Mouse (Mus musculus): ENCODE data around the gene Spag9.

The Spag9 gene

DNA sequence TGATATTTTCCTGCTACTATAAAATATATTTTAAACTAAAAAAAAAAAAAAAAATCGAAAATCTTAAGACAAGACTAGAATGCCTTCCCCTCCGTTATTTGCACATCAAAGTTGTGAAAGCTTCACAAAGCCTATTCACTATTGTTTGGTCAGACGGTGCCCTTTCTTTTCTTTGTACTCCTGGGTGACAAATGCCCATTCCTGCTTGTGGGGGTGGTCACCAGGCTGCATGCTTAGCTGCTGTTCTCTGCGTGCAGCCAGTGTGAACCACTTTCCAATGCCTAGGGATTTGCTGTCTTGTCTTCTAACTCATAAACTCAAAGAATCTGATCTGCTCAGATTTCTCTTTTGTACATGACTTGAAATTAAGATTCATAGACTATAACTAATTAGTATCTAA lies 49.1 kb downstream of the Spag9 start:
- DNase-seq (ENCODE audit: extremely low spot score, low read depth, low spot score): no peak

DNA sequence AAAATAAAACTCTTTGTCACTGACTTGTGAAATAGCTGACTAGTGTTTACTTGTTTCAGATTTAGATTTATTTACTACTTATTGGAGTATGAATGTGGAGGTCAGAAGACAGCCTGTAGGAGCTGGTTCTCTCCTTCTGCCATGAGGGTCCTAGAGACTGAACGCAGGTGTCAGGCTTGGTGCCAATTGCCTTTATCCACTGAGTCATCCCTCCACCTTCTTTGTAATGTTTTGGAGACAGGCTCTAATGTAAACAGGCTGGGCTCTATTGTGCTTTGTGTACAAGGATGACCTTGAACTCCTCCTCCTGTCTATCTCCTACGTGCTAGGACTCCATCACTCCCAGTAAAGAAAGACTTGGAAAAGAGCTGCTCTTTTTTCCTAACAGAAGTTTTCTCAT lies 51.4 kb downstream of the Spag9 start:
- DNase-seq (ENCODE audit: extremely low spot score, low read depth, low spot score): no peak

DNA sequence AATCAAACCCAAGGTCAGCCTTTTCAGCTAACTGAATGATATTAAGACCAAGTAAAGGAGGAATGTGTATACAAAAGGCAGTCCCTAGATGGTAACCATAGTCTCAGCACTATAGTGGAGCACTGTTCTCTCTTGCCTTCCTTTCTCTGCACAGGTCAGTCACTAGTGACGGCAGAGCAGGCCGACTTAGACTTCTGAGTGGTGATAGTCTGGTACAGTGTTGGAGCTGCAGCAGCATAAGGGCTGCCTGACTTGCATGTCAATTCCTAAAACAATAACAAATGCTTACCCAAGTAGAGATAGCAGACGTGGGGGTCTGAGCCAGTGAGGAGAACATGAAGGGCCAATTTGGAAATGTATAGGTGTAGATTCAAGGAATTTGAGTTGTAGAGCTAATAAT lies 58.3 kb downstream of the Spag9 start:
- DNase-seq (ENCODE audit: extremely low spot score, low read depth, low spot score): no peak

DNA sequence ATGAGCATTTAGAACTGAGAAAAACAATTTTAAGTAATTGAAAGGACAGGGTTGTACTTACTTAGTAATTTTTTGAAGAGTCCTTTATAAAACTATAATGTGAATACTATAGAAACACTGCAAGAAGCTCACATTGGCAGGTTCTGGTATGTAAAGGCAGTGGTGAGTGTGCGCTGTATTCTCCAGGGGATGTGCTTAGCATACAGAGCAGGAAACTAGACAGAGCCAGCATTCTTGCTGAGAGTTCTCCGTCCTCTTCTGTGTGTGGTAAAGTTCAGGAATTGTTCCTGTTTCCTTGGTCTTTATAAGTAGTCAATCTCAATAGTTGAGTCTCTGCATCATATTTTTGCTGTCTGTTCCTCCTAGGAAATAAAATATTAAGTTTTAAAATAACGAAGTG lies 59.0 kb downstream of the Spag9 start:
- DNase-seq (ENCODE audit: extremely low spot score, low read depth, low spot score): no peak

DNA sequence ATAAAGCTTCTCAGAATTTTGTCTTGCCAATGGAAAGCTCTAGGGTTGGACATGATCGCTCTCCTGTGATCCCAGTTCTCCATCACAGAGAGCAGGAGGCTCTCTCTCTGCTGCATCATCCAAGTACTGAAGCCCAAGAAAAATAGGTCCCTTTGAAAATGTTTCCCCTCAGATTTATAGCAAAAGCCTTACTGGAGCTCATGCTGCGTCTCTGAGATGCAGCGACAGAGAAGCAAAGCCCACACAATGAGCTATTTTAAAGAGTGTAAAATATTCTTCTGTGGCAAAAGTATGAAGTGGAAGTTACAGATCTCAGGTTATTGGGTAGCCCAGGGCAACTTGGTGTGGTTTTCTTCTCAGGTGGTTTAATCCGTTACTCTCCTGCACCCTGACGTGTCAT lies 68.0 kb downstream of the Spag9 start:
- no peak for DNase-seq (ENCODE audit: extremely low spot score, low read depth, low spot score)

DNA sequence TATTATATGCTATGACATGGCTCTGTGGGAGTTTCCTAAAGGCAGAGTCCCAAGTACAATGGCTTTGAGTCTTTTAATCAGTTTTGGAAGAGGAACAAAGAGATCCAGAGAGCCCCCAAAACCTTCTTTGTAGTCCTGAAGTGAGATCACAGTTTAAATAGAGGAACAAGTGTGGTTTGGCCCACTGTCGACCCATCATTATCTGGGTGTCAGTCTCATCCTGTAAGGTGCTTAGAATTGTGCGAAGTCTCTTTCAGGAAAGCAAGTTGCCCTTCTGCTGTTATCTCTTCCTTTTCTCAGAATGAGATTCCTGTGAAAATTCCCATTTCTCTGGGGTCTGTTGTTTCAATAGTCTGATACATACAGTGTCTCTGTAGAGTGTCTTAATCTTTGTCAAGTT lies 74.6 kb downstream of the Spag9 start:
- no peak for DNase-seq (ENCODE audit: extremely low spot score, low read depth, low spot score)

DNA sequence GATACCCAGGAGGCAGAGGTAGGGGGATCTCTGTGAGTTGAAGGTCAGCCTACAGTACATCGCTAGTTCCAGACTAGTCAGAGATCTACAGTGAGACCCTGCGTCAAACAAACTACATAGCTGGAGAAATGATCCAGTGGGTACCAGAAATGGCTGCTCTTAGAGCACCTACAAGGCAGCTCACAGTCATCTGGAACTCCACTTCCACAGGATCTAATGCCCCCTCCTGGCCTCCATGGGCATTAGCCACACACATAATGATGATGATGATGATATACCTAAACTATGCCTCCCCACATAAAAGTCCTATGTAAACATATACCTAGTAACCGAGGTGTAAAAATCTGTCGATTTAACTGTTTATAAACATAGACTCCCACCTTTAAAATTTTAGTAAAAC lies 77.4 kb downstream of the Spag9 start:
- no peak for DNase-seq (ENCODE audit: extremely low spot score, low read depth, low spot score)

DNA sequence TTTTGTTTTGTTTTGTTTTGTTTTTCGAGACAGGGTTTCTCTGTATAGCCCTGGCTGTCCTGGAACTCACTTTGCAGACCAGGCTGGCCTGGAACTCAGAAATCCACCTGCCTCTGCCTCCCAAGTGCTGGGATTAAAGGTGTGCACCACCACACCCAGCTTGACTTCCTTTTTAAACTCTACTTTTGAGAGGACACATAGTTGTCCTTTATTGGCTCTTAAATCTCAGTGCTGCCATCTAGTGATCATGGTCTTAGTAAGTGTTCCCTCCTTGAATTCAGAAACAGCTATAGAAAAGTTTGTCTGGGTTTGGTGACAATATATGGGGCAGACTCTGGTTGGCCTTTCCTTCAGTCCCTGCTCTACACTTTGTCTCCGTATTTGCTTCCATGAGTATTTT lies 91.1 kb downstream of the Spag9 start:
- peak; percentile 77 for DNase-seq (ENCODE audit: extremely low spot score, low read depth, low spot score)

DNA sequence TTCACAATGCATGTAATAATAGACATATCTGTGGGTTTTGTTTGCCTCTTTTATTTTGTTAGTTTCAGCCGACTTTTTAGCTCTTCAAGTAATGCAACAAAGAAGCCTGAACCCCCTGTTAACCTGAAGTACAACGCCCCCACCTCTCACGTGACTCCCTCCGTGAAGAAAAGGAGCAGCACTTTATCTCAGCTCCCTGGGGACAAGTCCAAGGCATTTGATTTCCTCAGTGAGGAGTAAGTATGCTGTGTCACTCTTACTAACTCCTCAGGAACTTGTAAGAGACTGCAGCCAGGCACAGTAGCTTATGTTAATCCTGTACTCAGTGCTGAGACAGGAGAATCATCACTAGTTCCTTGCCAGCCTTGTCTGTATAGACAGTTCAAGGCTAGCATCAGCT lies 94.6 kb downstream of the Spag9 start:
- no peak for DNase-seq (ENCODE audit: extremely low spot score, low read depth, low spot score)

DNA sequence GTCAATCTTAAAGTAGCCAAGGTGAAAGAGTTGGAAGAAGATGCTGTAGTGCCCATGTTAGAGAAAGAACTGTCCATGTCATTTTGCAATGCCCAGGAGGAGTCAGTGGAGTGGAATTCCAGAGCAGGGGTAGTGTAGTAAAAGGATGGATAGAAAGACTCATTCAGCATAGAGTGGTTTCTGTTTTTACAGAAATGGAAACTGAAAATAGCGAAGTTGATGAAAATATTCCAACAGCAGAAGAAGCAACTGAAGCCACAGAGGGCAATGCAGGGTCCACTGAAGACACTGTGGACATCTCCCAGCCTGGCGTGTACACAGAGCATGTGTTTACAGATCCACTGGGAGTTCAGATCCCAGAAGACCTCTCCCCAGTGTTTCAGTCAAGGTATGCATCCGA lies 101.6 kb downstream of the Spag9 start:
- DNase-seq (ENCODE audit: extremely low spot score, low read depth, low spot score): no peak

DNA sequence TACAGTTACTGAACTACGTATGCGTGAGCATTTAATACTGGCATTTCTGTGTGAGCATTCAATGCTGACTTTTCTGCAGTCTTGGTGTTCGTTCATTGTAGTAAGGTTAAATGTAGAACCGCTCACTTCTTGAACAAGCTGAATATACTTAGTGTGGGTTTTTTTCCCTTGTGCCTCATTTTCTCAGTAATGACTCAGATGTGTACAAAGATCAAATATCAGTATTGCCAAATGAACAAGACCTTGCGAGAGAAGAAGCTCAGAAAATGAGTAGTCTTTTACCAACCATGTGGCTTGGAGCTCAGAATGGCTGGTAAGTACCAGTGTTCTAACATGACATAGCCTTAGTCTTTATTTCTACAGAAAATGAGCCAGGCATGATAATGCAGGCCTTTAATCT lies 102.9 kb downstream of the Spag9 start:
- DNase-seq (ENCODE audit: extremely low spot score, low read depth, low spot score): no peak

DNA sequence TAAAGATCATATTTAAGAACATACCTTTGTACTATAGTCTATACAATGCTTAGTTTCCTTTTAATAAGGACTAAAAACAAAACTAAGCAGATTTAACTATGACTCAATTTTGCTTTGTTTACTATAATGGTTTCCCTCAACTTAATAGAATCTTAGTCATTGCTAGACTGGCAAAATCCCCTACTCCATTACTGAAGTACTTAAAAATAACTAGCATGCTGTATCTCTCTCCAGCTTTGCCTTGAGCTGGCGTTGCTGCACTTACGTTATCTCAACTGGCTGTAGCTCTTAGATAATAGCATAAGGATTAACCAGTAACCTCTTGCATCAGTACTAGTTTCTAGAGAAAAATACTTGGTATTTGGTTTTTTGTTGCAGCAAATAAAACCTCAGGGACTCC lies 117.9 kb downstream of the Spag9 start:
- DNase-seq (ENCODE audit: extremely low spot score, low read depth, low spot score): no peak

DNA sequence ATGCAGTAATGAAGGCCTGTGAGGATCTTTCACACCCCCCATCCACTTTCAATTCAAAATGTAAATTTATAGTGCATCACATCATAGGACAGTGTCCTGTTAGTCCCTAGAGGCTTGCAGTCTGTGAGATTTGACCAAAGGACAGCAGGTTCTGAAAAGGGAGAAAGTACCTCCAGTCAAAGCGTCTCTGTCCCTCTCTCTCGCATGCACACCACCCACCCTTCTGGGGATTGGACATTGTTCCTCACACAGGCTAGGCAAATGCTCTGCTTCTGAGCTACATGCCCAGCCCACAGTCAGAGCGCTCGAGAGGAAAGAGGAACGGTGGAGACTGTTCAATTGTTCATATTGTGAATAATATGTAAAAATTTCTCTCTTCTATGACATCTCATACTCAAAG lies 119.5 kb downstream of the Spag9 start:
- no peak for DNase-seq (ENCODE audit: extremely low spot score, low read depth, low spot score)

DNA sequence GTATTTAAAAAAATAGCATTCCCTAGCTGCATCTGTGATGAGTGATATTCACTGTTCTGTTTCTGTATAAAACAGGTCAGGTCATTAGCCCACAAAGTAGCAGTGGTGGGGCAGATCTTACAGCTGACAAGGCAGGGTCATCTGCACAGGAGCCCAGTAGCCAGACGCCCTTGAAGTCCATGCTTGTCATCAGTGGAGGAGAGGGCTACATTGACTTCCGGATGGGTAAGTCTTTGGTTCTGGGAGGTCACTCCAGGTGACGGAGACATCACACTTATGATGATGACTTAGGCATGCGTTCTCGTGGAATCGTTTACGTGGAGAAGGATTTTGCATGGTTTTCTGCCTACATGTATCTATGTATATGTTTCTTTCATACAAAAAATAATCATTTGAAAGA lies 120.8 kb downstream of the Spag9 start:
- DNase-seq (ENCODE audit: extremely low spot score, low read depth, low spot score): no peak

DNA sequence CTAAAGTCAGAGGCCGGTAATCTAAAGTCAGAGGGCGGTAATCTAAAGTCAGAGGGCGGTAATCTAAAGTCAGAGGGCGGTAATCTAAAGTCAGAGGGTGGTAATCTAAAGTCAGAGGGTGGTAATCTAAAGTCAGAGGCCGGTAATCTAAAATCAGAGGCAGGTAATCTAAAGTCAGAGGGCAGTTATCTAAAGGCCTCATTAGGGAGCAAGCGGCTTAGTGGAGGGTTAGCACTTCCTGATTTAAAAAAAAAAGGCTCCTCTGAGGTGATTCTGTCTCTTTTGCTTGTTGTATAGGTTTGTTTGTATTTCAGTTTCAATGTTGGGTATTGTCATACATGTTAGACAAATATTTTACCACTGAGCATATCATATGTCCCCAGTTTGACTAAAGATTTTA lies 121.9 kb downstream of the Spag9 start:
- DNase-seq (ENCODE audit: extremely low spot score, low read depth, low spot score): no peak

DNA sequence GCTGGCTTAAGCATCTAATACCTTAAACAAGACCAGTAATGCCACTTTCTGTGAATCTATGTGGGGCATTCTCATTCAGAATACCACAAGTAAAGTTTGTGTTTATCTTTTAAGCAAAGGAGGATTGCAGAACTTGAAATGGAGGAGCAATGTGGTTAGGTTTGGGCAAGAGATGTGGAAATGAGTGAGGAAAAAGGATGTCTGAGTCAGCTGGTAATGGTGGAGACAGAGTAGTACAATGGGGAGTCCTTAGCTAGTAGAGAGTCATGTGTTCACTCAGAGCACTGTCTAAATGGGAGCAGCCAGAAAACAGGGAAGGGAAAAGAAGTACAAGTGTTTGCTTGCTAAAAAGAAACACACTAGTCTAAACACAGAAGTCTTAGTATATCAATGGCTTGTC lies 122.7 kb downstream of the Spag9 start:
- no peak for DNase-seq (ENCODE audit: extremely low spot score, low read depth, low spot score)

DNA sequence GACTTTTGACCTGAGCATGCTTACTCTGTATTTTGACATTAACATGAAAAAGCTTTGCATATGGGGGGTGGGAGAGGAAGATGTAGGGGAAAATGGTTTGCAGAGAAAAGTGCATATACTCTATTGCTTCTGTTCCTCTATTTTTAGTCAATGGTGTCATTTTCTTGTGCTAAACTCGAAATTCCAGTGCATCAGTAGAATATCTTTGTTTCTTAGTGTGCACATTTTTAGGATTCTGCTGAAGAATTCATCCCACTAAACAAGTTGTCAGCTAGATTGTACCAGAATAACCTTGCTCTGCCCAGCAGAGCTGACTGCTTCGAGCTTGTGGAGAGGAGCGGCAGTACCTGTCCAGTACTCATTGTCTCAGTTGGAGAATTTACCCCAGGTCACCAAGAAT lies 124.8 kb downstream of the Spag9 start:
- no peak for DNase-seq (ENCODE audit: extremely low spot score, low read depth, low spot score)

DNA sequence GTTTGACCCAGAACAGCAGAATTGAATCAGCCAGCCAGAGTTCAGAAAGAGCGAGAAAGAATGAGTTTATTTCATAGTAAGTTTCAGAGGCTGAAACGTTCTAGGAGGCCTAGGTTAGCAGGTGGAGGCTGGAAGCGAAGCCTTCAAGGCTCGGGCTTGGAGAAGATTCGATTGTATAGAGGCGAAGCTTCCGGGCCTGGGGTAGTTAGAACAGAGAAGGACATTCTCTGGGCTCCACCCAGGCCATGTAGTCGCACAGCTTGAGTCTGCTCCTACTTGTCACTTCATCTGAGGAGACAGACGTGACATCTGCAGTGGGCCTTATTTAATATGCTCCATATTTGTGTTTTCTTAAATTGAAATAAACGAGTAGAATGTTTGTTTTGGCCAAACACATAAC lies 125.6 kb downstream of the Spag9 start:
- no peak for DNase-seq (ENCODE audit: extremely low spot score, low read depth, low spot score)

DNA sequence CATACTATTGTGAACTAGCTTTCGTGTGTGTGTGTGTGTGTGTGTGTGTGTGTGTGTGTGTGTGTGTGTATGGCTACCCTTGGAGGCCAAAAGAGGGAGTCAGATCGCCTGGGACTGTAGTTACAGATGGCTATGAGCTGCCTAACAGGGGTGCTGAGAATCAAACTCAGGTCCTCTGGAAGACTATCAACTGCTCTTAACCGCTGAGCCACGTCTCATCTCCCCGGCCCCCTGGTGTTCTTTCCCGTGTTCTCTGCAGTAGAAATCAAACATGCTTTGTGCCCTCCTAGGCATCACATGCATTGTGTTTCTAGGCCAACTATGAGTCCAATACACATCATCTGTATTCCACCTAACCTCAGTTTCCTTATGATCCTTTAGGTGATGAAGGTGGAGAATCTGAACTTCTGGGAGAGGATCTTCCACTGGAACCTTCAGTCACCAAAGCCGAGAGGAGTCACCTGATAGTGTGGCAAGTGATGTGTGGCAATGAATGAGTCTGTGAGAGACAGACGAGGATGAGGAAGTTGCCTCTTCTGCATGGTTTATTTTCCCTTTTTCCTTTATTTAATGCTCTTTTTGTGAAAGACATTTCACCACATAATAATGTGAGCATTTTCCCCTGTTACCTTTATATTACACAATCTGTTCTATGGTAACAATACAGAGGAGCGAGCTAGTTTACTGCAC lies 126.6 kb downstream of the Spag9 start:
- DNase-seq (ENCODE audit: extremely low spot score, low read depth, low spot score): no peak

DNA sequence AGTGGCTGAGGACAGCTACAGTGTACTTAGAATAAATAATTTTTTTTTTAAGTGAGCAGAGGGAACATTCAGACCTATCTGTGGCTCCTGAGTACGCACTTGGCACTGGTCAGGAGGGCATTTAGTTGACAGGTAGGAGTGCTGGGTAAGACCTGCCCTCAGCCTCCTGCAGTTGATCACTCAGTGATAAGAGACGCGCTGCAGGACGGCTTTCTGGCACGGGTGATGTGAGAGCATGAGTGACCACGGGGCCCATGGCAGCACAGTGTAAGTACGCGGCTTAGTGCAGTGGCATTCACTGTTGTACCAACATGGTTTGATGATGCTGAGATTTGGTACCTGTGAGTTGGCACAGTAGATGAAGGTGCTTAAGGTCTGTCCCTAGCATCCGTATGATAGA lies 130.8 kb downstream of the Spag9 start:
- no peak for DNase-seq (ENCODE audit: extremely low spot score, low read depth, low spot score)

DNA sequence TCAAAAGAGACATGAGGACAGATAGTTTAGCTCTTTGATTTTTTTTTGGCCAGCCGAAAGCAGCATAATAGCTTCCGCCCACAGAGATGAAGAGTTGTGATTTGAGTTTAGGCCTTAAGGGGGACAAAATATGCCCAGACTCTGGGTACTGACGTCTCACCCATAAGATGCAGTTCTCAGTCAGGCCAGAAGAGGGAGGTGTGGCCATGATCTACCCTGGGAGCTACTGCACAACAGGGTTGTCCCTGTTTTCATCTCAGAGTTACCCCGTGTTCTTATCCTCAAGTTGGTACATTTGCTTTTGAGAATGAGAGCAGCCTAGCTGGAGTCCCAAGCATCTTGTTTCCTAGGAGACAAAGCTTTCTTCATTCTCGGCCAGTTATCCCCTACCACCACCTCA lies 132.1 kb downstream of the Spag9 start:
- peak; percentile 81 for DNase-seq (ENCODE audit: extremely low spot score, low read depth, low spot score)

DNA sequence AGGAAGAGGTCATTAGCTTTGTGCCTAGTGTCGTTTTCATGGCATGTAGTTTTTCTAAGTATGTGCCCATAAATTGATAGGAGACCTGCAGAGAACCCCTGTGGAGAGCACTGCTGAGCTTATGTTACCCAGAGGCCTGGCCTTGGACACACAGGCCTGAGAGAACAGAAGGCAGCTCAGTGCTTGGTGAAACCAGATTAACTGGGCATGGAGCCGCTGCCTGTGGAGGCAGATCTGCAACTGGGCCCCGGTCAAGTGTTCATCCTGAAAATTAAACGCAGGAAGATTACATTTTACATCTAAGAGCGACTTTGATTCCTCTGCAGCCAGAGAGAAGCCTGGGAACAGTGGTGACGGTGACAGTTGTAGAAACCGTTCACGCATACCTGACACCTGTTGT lies 132.6 kb downstream of the Spag9 start:
- no peak for DNase-seq (ENCODE audit: extremely low spot score, low read depth, low spot score)

DNA sequence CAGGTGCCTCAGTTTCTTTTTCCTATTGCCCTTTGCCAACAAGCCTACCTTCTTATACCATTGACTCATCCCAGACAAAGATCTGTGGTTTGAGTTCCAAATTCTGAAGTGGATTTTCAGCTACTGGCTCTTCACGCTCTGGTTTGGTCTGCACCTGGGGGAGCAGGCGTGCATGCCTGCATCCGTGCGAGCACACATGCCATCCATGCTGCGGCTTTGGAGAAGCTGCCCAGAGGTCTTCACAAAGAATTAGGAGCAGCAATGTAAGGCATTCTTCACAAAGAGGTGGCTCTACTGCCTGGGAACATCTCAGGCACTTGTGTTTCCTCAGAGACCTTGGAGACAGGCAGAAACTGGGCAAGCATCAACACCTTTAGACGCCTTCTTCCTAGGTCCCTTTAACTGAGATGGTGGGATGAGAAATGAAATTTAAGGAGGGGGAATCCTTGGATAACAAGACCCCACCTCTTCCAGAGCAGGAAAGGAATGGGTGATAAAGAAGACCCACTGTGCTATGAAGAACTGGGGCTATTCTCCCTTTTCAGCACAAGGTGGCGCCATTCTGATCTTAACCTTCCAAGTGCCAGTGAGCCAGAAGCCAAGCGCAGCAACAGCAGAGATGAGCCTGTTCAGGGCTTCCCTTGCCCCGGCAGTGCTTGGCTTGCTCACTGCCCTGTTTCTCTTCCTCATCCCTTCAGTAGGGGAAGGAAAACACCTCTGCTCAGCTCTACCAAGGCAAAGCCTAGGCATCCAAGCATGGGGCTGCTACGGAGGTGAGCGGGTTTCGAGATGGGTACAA lies 133.6 kb downstream of the Spag9 start:
- peak; percentile 66 for DNase-seq (ENCODE audit: extremely low spot score, low read depth, low spot score)

Data from hindlimb bud, embryonic 11.5 days (tissue).